Mouse (Mus musculus) ovary, adult 18-20 months (tissue): ENCODE data around the gene Bbip1.
A peak's percentile ranks its signal among the peaks of the same experiment; 100 is the strongest.
"Not testable (repeated sequence)": the region's sequence is repeated elsewhere in the genome, so short reads cannot be mapped to it uniquely, and the experiment has no call there.

Experiments used
- DNase-seq: peaks from one replicate; pipeline ENCODE4 v3.0.0; 2022; ENCODE audit warnings: low spot score, mixed read lengths

The Bbip1 gene

GRCm38 (mm10) chr19:53925338-53925751 lies 19.1 kb downstream of the Bbip1 start:
- DNase-seq: no peak

GRCm38 (mm10) chr19:53921996-53922395 lies 22.4 kb downstream of the Bbip1 start:
- not testable (repeated sequence) for DNase-seq

GRCm38 (mm10) chr19:53919541-53919940 lies 24.9 kb downstream of the Bbip1 start:
- DNase-seq: no peak

GRCm38 (mm10) chr19:53914950-53915349 lies 29.5 kb downstream of the Bbip1 start:
- no peak for DNase-seq

GRCm38 (mm10) chr19:53906703-53907070 lies 37.7 kb downstream of the Bbip1 start:
- DNase-seq: not testable (repeated sequence)

- DNase-seq: no peak
Measured at GRCm38 (mm10) chr19:53906033-53906702, 38.3 kb downstream of the Bbip1 start.

- DNase-seq: no peak
Measured at GRCm38 (mm10) chr19:53904833-53905480, 39.5 kb downstream of the Bbip1 start.

GRCm38 (mm10) chr19:53903507-53904321 lies 40.7 kb downstream of the Bbip1 start:
- peak; percentile 32 for DNase-seq

- peak; percentile 97 for DNase-seq
Measured at GRCm38 (mm10) chr19:53902739-53903487, 41.5 kb downstream of the Bbip1 start.

GRCm38 (mm10) chr19:53901931-53902738 lies 42.3 kb downstream of the Bbip1 start:
- DNase-seq: no peak

GRCm38 (mm10) chr19:53899941-53900610 lies 44.4 kb downstream of the Bbip1 start:
- DNase-seq: no peak

GRCm38 (mm10) chr19:53898970-53899900 lies 45.2 kb downstream of the Bbip1 start:
- DNase-seq: no peak

GRCm38 (mm10) chr19:53898498-53898897 lies 45.9 kb downstream of the Bbip1 start:
- no peak for DNase-seq

- DNase-seq: no peak
Measured at GRCm38 (mm10) chr19:53898046-53898445, 46.4 kb downstream of the Bbip1 start.

GRCm38 (mm10) chr19:53894538-53895121 lies 49.8 kb downstream of the Bbip1 start:
- no peak for DNase-seq

GRCm38 (mm10) chr19:53893711-53894171 lies 50.7 kb downstream of the Bbip1 start:
- no peak for DNase-seq

- DNase-seq: no peak
Measured at GRCm38 (mm10) chr19:53892838-53893359, 51.5 kb downstream of the Bbip1 start.

- DNase-seq: peak; percentile 29
Measured at GRCm38 (mm10) chr19:53892061-53892460, 52.4 kb downstream of the Bbip1 start, which contains the start of gene Pdcd4. Pdcd4 (plus strand) TSS chr19:53892231.

GRCm38 (mm10) chr19:53891569-53891968 lies 52.9 kb downstream of the Bbip1 start:
- no peak for DNase-seq
